Mouse (Mus musculus): ENCODE measurements around the gene Klc1. TPM values are rescaled to one million over a fixed set of nuclear protein-coding genes. Genes with fewer than 3 reads are reported as not detected.

Klc1 gene
- total RNA-seq, 1 experiment, result 47.9 TPM

- in situ Hi-C loops (cut with MboI; ENCODE audit: low sequenced_read_pairs in 2 of 2, unreplicated experiment in 2 of 2), result no loop called here
- Histone ChIP-seq H3K27ac (ENCODE audit: insufficient read depth, low read depth, low read length, poor library complexity, severe bottlenecking) (no peak overlapping the region), H3K9ac (ENCODE audit: insufficient read depth, low read depth, low read length, poor library complexity, severe bottlenecking) (no peak overlapping the region), H3K4me3 (ENCODE audit: insufficient read depth in 1 of 2, low read depth in 1 of 2, low read length in 2 of 2, poor library complexity in 1 of 2, severe bottlenecking in 1 of 2) (no peak overlapping the region), H3K4me1 (ENCODE audit: control insufficient read depth in 2 of 2, insufficient read depth in 2 of 2, low read length in 2 of 2, poor library complexity in 1 of 2) (peaks cover 0 to 4% of the 10 kb centered on the region in 2 experiments; a peak in 1 of 4 replicates), H3K9me3 (ENCODE audit: control insufficient read depth, insufficient read depth, low read depth, low read length) (no peaks in the 10 kb centered on the region), H3K36me3 (ENCODE audit: control insufficient read depth, insufficient read depth, low read length, poor library complexity, severe bottlenecking) (peaks cover 50% of the 10 kb centered on the region)
- TF ChIP-seq HCFC1 (IDR thresholded peaks at IDR 0.05; ENCODE audit: borderline replicate concordance, insufficient read depth, low read length) (no peak), ZC3H11A (IDR thresholded peaks at IDR 0.05; ENCODE audit: borderline replicate concordance, low read depth, low read length) (no peak), ZNF384 (IDR thresholded peaks at IDR 0.05; ENCODE audit: low read depth, low read length) (no peak)
- no peak for DNase-seq (ENCODE audit: low read depth, low spot score)
Measured at GRCm38 (mm10) chr12:111800459-111801183, 42.0 kb downstream of the Klc1 start.

GRCm38 (mm10) chr12:111803538-111803937, 44.9 kb downstream of the Klc1 start:
- H3K9ac ChIP-seq (ENCODE audit: insufficient read depth, low read depth, low read length, poor library complexity, severe bottlenecking), result no peak overlapping the region
- no peak overlapping the region for H3K27ac ChIP-seq (ENCODE audit: insufficient read depth, low read depth, low read length, poor library complexity, severe bottlenecking)
- in situ Hi-C loops (cut with MboI; ENCODE audit: low sequenced_read_pairs in 2 of 2, unreplicated experiment in 2 of 2), result no loop called here
- no peaks in the 10 kb centered on the region for H3K9me3 ChIP-seq (ENCODE audit: control insufficient read depth, insufficient read depth, low read depth, low read length)
- peaks cover 61% of the 10 kb centered on the region for H3K36me3 ChIP-seq (ENCODE audit: control insufficient read depth, insufficient read depth, low read length, poor library complexity, severe bottlenecking)
- no peak overlapping the region for H3K4me3 ChIP-seq (ENCODE audit: insufficient read depth in 1 of 2, low read depth in 1 of 2, low read length in 2 of 2, poor library complexity in 1 of 2, severe bottlenecking in 1 of 2)
- DNase-seq (ENCODE audit: low read depth, low spot score), result no peak
- no peaks in the 10 kb centered on the region; a peak in 1 of 4 replicates for H3K4me1 ChIP-seq (ENCODE audit: control insufficient read depth in 2 of 2, insufficient read depth in 2 of 2, low read length in 2 of 2, poor library complexity in 1 of 2)
- TF ChIP-seq HCFC1 (IDR thresholded peaks at IDR 0.05; ENCODE audit: borderline replicate concordance, insufficient read depth, low read length), result no peak
- TF ChIP-seq CHD2 (IDR thresholded peaks at IDR 0.05; ENCODE audit: low read depth, low read length), result no peak
- TF ChIP-seq ZNF384 (IDR thresholded peaks at IDR 0.05; ENCODE audit: low read depth, low read length), result no peak

GRCm38 (mm10) chr12:111808775-111809174, 50.1 kb downstream of the Klc1 start:
- in situ Hi-C loops (cut with MboI; ENCODE audit: low sequenced_read_pairs in 2 of 2, unreplicated experiment in 2 of 2), result no loop called here
- Histone ChIP-seq H3K4me3 (ENCODE audit: insufficient read depth in 1 of 2, low read depth in 1 of 2, low read length in 2 of 2, poor library complexity in 1 of 2, severe bottlenecking in 1 of 2) (no peak overlapping the region), H3K4me1 (ENCODE audit: control insufficient read depth in 2 of 2, insufficient read depth in 2 of 2, low read length in 2 of 2, poor library complexity in 1 of 2) (peaks cover 2 to 6% of the 10 kb centered on the region in 2 experiments; a peak in 1 of 4 replicates), H3K9me3 (ENCODE audit: control insufficient read depth, insufficient read depth, low read depth, low read length) (no peaks in the 10 kb centered on the region), H3K36me3 (ENCODE audit: control insufficient read depth, insufficient read depth, low read length, poor library complexity, severe bottlenecking) (peaks cover 48% of the 10 kb centered on the region), H3K27ac (ENCODE audit: insufficient read depth, low read depth, low read length, poor library complexity, severe bottlenecking) (no peak overlapping the region), H3K9ac (ENCODE audit: insufficient read depth, low read depth, low read length, poor library complexity, severe bottlenecking) (no peak overlapping the region)
- DNase-seq (ENCODE audit: low read depth, low spot score), result no peak
- no peak for TF ChIP-seq MAFK (IDR thresholded peaks at IDR 0.05; ENCODE audit: insufficient read depth, low read depth, low read length)
- no peak for TF ChIP-seq ZC3H11A (IDR thresholded peaks at IDR 0.05; ENCODE audit: borderline replicate concordance, low read depth, low read length)
- TF ChIP-seq HCFC1 (IDR thresholded peaks at IDR 0.05; ENCODE audit: borderline replicate concordance, insufficient read depth, low read length), result no peak
- no peak for TF ChIP-seq CHD2 (IDR thresholded peaks at IDR 0.05; ENCODE audit: low read depth, low read length)
- no peak for TF ChIP-seq ZNF384 (IDR thresholded peaks at IDR 0.05; ENCODE audit: low read depth, low read length)

GRCm38 (mm10) chr12:111809762-111810161, 51.1 kb downstream of the Klc1 start:
- TF ChIP-seq ZC3H11A (IDR thresholded peaks at IDR 0.05; ENCODE audit: borderline replicate concordance, low read depth, low read length) (no peak), MAFK (IDR thresholded peaks at IDR 0.05; ENCODE audit: insufficient read depth, low read depth, low read length) (no peak), HCFC1 (IDR thresholded peaks at IDR 0.05; ENCODE audit: borderline replicate concordance, insufficient read depth, low read length) (no peak), CHD2 (IDR thresholded peaks at IDR 0.05; ENCODE audit: low read depth, low read length) (no peak), ZNF384 (IDR thresholded peaks at IDR 0.05; ENCODE audit: low read depth, low read length) (no peak)
- peaks cover 38% of the 10 kb centered on the region for H3K36me3 ChIP-seq (ENCODE audit: control insufficient read depth, insufficient read depth, low read length, poor library complexity, severe bottlenecking)
- H3K9ac ChIP-seq (ENCODE audit: insufficient read depth, low read depth, low read length, poor library complexity, severe bottlenecking), result no peak overlapping the region
- H3K27ac ChIP-seq (ENCODE audit: insufficient read depth, low read depth, low read length, poor library complexity, severe bottlenecking), result no peak overlapping the region
- peak; percentile 49 for DNase-seq (ENCODE audit: low read depth, low spot score)
- in situ Hi-C loops (cut with MboI; ENCODE audit: low sequenced_read_pairs in 2 of 2, unreplicated experiment in 2 of 2), result no loop called here
- no peak overlapping the region for H3K4me3 ChIP-seq (ENCODE audit: insufficient read depth in 1 of 2, low read depth in 1 of 2, low read length in 2 of 2, poor library complexity in 1 of 2, severe bottlenecking in 1 of 2)
- no peaks in the 10 kb centered on the region for H3K9me3 ChIP-seq (ENCODE audit: control insufficient read depth, insufficient read depth, low read depth, low read length)
- H3K4me1 ChIP-seq (ENCODE audit: control insufficient read depth in 2 of 2, insufficient read depth in 2 of 2, low read length in 2 of 2, poor library complexity in 1 of 2), result peaks cover 3 to 6% of the 10 kb centered on the region in 2 experiments; a peak in 2 of 4 replicates
